Mouse (Mus musculus) liver, embryonic 14.5 days (tissue): ENCODE data around the gene Gprc5c. TPM values are rescaled to one million over a fixed set of nuclear protein-coding genes. Genes with fewer than 3 reads are reported as not detected.

Experiments used
- ATAC-seq: fragments of 200-750 bp; cut with Nextera tagmentation; 2 replicates; pipeline ENCODE4 v1.8.0; 2017; ENCODE audit warnings: moderate number of reproducible peaks, mild to moderate bottlenecking, moderate library complexity; ENCODE audit not compliant: insufficient read depth
- DNase-seq, 3 experiments: peaks; one replicate each; pipeline ENCODE4 v3.0.0-alpha.2; 2012 to 2013; ENCODE audit warnings: low read depth in 3 of 3, low spot score in 3 of 3
- H3K27ac ChIP-seq: fragments of 300-500 bp; sonication (generic); 2 replicates; pipeline ENCODE4 v1.5.1; 2014; ENCODE audit warnings: moderate library complexity, mild to moderate bottlenecking, control low read depth, inconsistent platforms
- H3K27me3 ChIP-seq: fragments of 300-500 bp; sonication (generic); 2 replicates; pipeline ENCODE4 v1.6.1; 2014; ENCODE audit warnings: mild to moderate bottlenecking, low read length, moderate library complexity; ENCODE audit not compliant: control insufficient read depth, insufficient read depth
- H3K36me3 ChIP-seq: fragments of 300-500 bp; sonication (generic); replicated peaks from 2 replicates; pipeline ENCODE4 v1.6.1; 2014; ENCODE audit warnings: low read depth; ENCODE audit not compliant: control insufficient read depth, insufficient read depth
- H3K4me1 ChIP-seq, 2 experiments: fragments of 200-500 bp in 1 of 2; fragments of 300-500 bp in 1 of 2; sonication (generic) in 1 of 2; replicated peaks; 2 replicates each; pipeline ENCODE4 v1.6.1; 2012 to 2014; ENCODE audit warnings: antibody characterized with exemption in 1 of 2, inconsistent platforms in 1 of 2, low read length in 1 of 2; ENCODE audit not compliant: control insufficient read depth in 2 of 2, insufficient read depth in 2 of 2
- H3K4me2 ChIP-seq: fragments of 300-500 bp; sonication (generic); 2 replicates; pipeline ENCODE4 v1.6.1; 2014; ENCODE audit warnings: low read depth, mild to moderate bottlenecking, control low read depth, moderate library complexity
- H3K4me3 ChIP-seq, 2 experiments: fragments of 200-500 bp in 1 of 2; fragments of 300-500 bp in 1 of 2; sonication (generic) in 1 of 2; 2 replicates each; pipeline ENCODE4 v1.5.1; 2012 to 2014; ENCODE audit warnings: low read depth in 2 of 2, low read length in 2 of 2, mild to moderate bottlenecking in 2 of 2, control low read depth in 1 of 2, inconsistent platforms in 1 of 2, moderate library complexity in 1 of 2; ENCODE audit not compliant: insufficient read depth in 1 of 2
- H3K9ac ChIP-seq: fragments of 300-500 bp; sonication (generic); replicated peaks from 2 replicates; pipeline ENCODE4 v1.6.1; 2014; ENCODE audit warnings: mild to moderate bottlenecking, control low read depth, moderate library complexity
- H3K9me3 ChIP-seq: fragments of 300-500 bp; sonication (generic); 2 replicates; pipeline ENCODE4 v1.6.1; 2016; ENCODE audit warnings: low read length, mixed read lengths; ENCODE audit not compliant: control insufficient read depth
- CTCF ChIP-seq: IDR thresholded peaks from 2 replicates; pipeline ENCODE4 v1.5.1; 2016; ENCODE audit warnings: antibody characterized with exemption, low read depth, control low read depth
- EP300 ChIP-seq: IDR thresholded peaks from 2 replicates; pipeline ENCODE4 v1.6.1; 2016; ENCODE audit warnings: antibody characterized with exemption, low read depth
- WGBS: fragments of 180-500 bp; shearing (Covaris S2); extraction: QIAGEN DNeasy Blood & Tissue Kit; methylation state at CpG from one replicate; pipeline ENCODE4 v1.1.7; 2014; ENCODE audit not compliant: insufficient replicate concordance; 5-methylcytosine and 5-hydroxymethylcytosine counted together
- polyA plus RNA-seq, 2 experiments: library from polyadenylated mRNA; depleted of rRNA in 1 of 2; stranded (reverse) in 1 of 2; unstranded in 1 of 2; fragments of >200 nt; fragmentation: Nextera tagmentation in 1 of 2; extraction: Ambion mirVana in 1 of 2; gene quantifications; 2 replicates each; pipeline versions ENCODE4 v1.2.1 to v1.2.3; 2012 to 2014

The Gprc5c gene
- polyA plus RNA-seq, 2 experiments: 4.8 to 8.0 TPM

GRCm38 (mm10) chr11:114867361-114868235, 16.6 kb downstream of the Gprc5c start:
- Histone ChIP-seq H3K27ac (no peak overlapping the region), H3K9ac (no peak overlapping the region), H3K27me3 (no peaks in the 10 kb centered on the region), H3K36me3 (no peaks in the 10 kb centered on the region), H3K4me3 (no peak overlapping the region), H3K9me3 (no peaks in the 10 kb centered on the region), H3K4me2 (peak overlapping the region; percentile 33; the same call in 1 of the 2 replicates), H3K4me1 (peaks cover 0 to 23% of the 10 kb centered on the region in 2 experiments; a peak in 3 of 4 replicates)
- DNase-seq (no peak), ATAC-seq (peak; percentile 44; the same call in 1 of the 2 replicates)
- TF ChIP-seq CTCF: no peak
- TF ChIP-seq EP300: no peak
- WGBS: 36% methylated on average over 11 of the region's 11 CpGs

DNA sequence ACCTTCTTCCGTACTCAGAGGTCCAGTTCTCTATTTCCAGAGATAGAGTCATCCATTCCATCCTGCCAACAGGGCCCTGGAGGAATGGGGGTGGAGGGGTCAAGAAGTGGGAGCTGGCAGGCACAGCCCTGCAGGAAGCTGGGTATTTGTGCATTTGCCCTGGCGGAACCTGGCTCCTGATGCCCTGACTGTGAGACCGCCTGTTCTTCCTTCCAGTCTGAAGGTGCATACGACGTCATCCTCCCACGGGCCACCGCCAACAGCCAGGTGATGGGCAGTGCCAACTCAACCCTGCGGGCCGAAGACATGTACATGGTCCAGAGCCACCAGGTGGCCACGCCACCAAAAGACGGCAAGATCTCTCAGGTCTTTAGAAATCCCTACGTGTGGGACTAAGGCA, 17.3 kb downstream of the Gprc5c start:
- 74% methylated on average over 12 of the region's 12 CpGs for WGBS
- no peaks in the 10 kb centered on the region for H3K36me3 ChIP-seq
- no peaks in the 10 kb centered on the region for H3K9me3 ChIP-seq
- H3K27ac ChIP-seq: no peak overlapping the region
- H3K4me1 ChIP-seq: peaks cover 0 to 30% of the 10 kb centered on the region in 2 experiments; a peak in 3 of 4 replicates
- no peak for TF ChIP-seq CTCF
- no peak for TF ChIP-seq EP300
- H3K27me3 ChIP-seq: no peaks in the 10 kb centered on the region
- ATAC-seq (no peak), DNase-seq (no peak)
- no peak overlapping the region for H3K4me2 ChIP-seq
- H3K4me3 ChIP-seq: no peak overlapping the region
- H3K9ac ChIP-seq: no peak overlapping the region

- Histone ChIP-seq H3K4me1 (peaks cover 0 to 38% of the 10 kb centered on the region in 2 experiments; a peak in 3 of 4 replicates), H3K4me3 (no peak overlapping the region), H3K9ac (no peak overlapping the region), H3K27me3 (no peaks in the 10 kb centered on the region), H3K27ac (no peak overlapping the region), H3K4me2 (no peak overlapping the region), H3K9me3 (no peaks in the 10 kb centered on the region), H3K36me3 (no peaks in the 10 kb centered on the region)
- no peak for ATAC-seq
- TF ChIP-seq CTCF (no peak), EP300 (no peak)
- WGBS: 57% methylated on average over 1 of the region's 1 CpGs
- DNase-seq: no peak
These were observed 18.8 kb downstream of the Gprc5c start for GRCm38 (mm10) chr11:114869787-114870186.

GRCm38 (mm10) chr11:114871540-114871939, 20.6 kb downstream of the Gprc5c start:
- H3K27ac ChIP-seq: no peak overlapping the region
- no peak overlapping the region for H3K4me2 ChIP-seq
- ATAC-seq (no peak), DNase-seq (no peak)
- H3K4me3 ChIP-seq: no peak overlapping the region
- H3K36me3 ChIP-seq: no peaks in the 10 kb centered on the region
- H3K4me1 ChIP-seq: peaks cover 0 to 35% of the 10 kb centered on the region in 2 experiments; a peak in 3 of 4 replicates
- TF ChIP-seq CTCF (no peak), EP300 (no peak)
- H3K9me3 ChIP-seq: no peaks in the 10 kb centered on the region
- H3K9ac ChIP-seq: no peak overlapping the region
- WGBS: 53% methylated on average over 2 of the region's 2 CpGs
- H3K27me3 ChIP-seq: no peaks in the 10 kb centered on the region

DNA sequence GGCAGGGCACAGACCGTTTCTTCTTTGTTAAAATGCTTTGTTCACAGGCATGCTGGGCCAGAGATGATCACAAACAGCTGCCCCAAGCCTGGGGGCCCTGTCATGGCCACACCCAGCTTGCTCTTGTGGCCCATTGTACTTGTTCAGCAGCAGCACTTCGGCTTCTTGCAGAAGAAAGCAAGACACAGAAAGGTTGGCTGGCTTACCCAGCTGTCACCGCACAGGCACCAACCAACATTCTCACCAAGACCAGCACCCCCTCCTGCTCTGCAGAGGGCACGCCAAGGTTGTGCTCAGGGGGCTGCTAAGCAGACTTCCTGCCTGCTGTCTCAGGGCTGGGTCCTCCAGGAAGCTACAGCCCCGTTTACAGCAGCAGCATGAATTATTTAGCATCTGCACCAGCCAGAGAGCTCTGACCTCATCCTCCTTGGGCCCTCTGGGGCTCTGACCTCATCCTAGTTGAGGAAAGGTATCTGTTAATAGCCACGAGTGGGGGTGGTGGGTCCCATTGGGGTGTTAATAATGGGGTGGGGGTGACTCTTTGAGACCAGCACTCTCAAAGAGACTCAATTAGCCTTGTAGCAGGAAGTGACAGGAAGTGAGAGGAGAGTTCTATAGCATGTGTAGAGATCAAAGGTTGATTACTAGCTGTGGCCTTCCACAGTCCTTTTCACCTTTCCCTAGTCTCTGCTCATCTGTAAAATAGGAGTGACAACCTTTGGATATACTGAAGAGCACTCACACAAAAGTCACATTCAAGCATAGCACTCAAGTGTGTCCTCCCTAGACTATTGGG, 22.3 kb downstream of the Gprc5c start:
- ATAC-seq (peak; percentile 12; the same call in 1 of the 2 replicates), DNase-seq (no peak)
- no peak overlapping the region for H3K9ac ChIP-seq
- H3K27ac ChIP-seq: no peak overlapping the region
- H3K27me3 ChIP-seq: no peaks in the 10 kb centered on the region
- TF ChIP-seq EP300: no peak
- TF ChIP-seq CTCF: no peak
- 25% methylated on average over 6 of the region's 6 CpGs for WGBS
- H3K9me3 ChIP-seq: no peaks in the 10 kb centered on the region
- no peak overlapping the region for H3K4me2 ChIP-seq
- peaks cover 0 to 19% of the 10 kb centered on the region in 2 experiments; a peak in 3 of 4 replicates for H3K4me1 ChIP-seq
- H3K36me3 ChIP-seq: no peaks in the 10 kb centered on the region
- H3K4me3 ChIP-seq: no peak overlapping the region
